Mouse (Mus musculus): Measurements from ENCODE around the gene Olfr1290. TPM values are rescaled to one million over a fixed set of nuclear protein-coding genes. Genes with fewer than 3 reads are reported as not detected.

Gene Olfr1290
- not detected in 2 replicates for total RNA-seq (2017)

GRCm38 (mm10) chr2:111493729-111494128 lies at the start of gene Olfr1290:
Gene Olfr1290, minus strand, starts transcription at chr2:111493829.
- no peak for ATAC-seq (ENCODE audit: extremely low read depth, insufficient number of reproducible peaks, low FRiP score, poor library complexity, severe bottlenecking)

GRCm38 (mm10) chr2:111540191-111540590 lies 46.6 kb upstream of the Olfr1290 start, which contains the start of gene Olfr1294:
Gene Olfr1294, minus strand, starts transcription at chr2:111540291.
- ATAC-seq (ENCODE audit: extremely low read depth, insufficient number of reproducible peaks, low FRiP score, poor library complexity, severe bottlenecking) = no peak

GRCm38 (mm10) chr2:111524903-111525302 lies 31.3 kb upstream of the Olfr1290 start, which contains the start of gene Olfr1293-ps:
Gene Olfr1293-ps, plus strand, starts transcription at chr2:111525203.
- ATAC-seq (ENCODE audit: extremely low read depth, insufficient number of reproducible peaks, low FRiP score, poor library complexity, severe bottlenecking) = no peak

- ATAC-seq (ENCODE audit: extremely low read depth, insufficient number of reproducible peaks, low FRiP score, poor library complexity, severe bottlenecking) = no peak
These were observed 23.8 kb upstream of the Olfr1290 start for GRCm38 (mm10) chr2:111517451-111517850.

- no peak for ATAC-seq (ENCODE audit: extremely low read depth, insufficient number of reproducible peaks, low FRiP score, poor library complexity, severe bottlenecking)
These were observed 3.3 kb upstream of the Olfr1290 start, which contains the start of gene Olfr1291-ps1 for GRCm38 (mm10) chr2:111496880-111497279. Gene Olfr1291-ps1, plus strand, starts transcription at chr2:111497180.

- no peak for ATAC-seq (ENCODE audit: extremely low read depth, insufficient number of reproducible peaks, low FRiP score, poor library complexity, severe bottlenecking)
These were observed 13.1 kb downstream of the Olfr1290 start, which contains the start of gene Olfr1289 for GRCm38 (mm10) chr2:111480519-111480918. Gene Olfr1289, plus strand, starts transcription at chr2:111480819.

GRCm38 (mm10) chr2:111473801-111474200 lies 19.8 kb downstream of the Olfr1290 start, which contains the start of gene Olfr1288:
Gene Olfr1288, plus strand, starts transcription at chr2:111474101.
- no peak for ATAC-seq (ENCODE audit: extremely low read depth, insufficient number of reproducible peaks, low FRiP score, poor library complexity, severe bottlenecking)

- ATAC-seq (ENCODE audit: extremely low read depth, insufficient number of reproducible peaks, low FRiP score, poor library complexity, severe bottlenecking) = no peak
These were observed 44.8 kb downstream of the Olfr1290 start, which contains the start of gene Olfr1287 for GRCm38 (mm10) chr2:111448842-111449241. Gene Olfr1287, plus strand, starts transcription at chr2:111449142.

Other genes with a start within 250 kb of the Olfr1290 start
- not detected in 2 replicates for gene Olfr1276, start 239.3 kb downstream of the Olfr1290 start, total RNA-seq (2017)
- gene Olfr1277, start 219.7 kb downstream of the Olfr1290 start, total RNA-seq (2017) = 0.12 TPM in 1 of 2 replicates, not detected in the other
- 0.58 TPM in 1 of 2 replicates, not detected in the other for gene Olfr1278, start 203.7 kb downstream of the Olfr1290 start, total RNA-seq (2017)
- not detected in 2 replicates for gene Olfr1279, start 193.2 kb downstream of the Olfr1290 start, total RNA-seq (2017)
- gene Olfr1280, start 179.8 kb downstream of the Olfr1290 start, total RNA-seq (2017) = 0.12 TPM in 1 of 2 replicates, not detected in the other
- not detected in 2 replicates for gene Olfr1281, start 167.3 kb downstream of the Olfr1290 start, total RNA-seq (2017)
- gene Olfr1282, start 157.8 kb downstream of the Olfr1290 start, total RNA-seq (2017) = not detected in 2 replicates
- not detected in 2 replicates for gene Olfr1283, start 127.0 kb downstream of the Olfr1290 start, total RNA-seq (2017)
- not detected in 2 replicates for gene Olfr1284, start 118.3 kb downstream of the Olfr1290 start, total RNA-seq (2017)
- not detected in 2 replicates for gene Olfr1286, start 70.7 kb downstream of the Olfr1290 start, total RNA-seq (2017)
- gene Olfr1287, start 44.7 kb downstream of the Olfr1290 start, total RNA-seq (2017) = not detected in 2 replicates
- gene Olfr1288, start 19.7 kb downstream of the Olfr1290 start, total RNA-seq (2017) = not detected in 2 replicates
- not detected in 2 replicates for gene Olfr1289, start 13.0 kb downstream of the Olfr1290 start, total RNA-seq (2017)
- gene Olfr1291-ps1, start 3.4 kb upstream of the Olfr1290 start, total RNA-seq (2017) = not detected in 2 replicates
- gene Olfr1293-ps, start 31.4 kb upstream of the Olfr1290 start, total RNA-seq (2017) = not detected in 2 replicates
- gene Olfr1294, start 46.5 kb upstream of the Olfr1290 start, total RNA-seq (2017) = not detected in 2 replicates
- gene Olfr1295, start 75.9 kb upstream of the Olfr1290 start, total RNA-seq (2017) = 0.12 TPM in 1 of 2 replicates, not detected in the other
- gene Olfr1297, start 132.7 kb upstream of the Olfr1290 start, total RNA-seq (2017) = not detected in 2 replicates
- gene Olfr1298, start 155.4 kb upstream of the Olfr1290 start, total RNA-seq (2017) = not detected in 2 replicates
- gene Olfr1299, start 167.6 kb upstream of the Olfr1290 start, total RNA-seq (2017) = not detected in 2 replicates

Data from neutrophil, adult 5-6 weeks (primary cell).